Mouse (Mus musculus) brain, embryonic 14.5 days (tissue): ENCODE data around the gene Kcnh1.

ENCODE experiments used
- CTCF ChIP-seq: fragments of 200-500 bp; IDR thresholded peaks from 2 replicates; pipeline ENCODE4 v1.5.1; 2012; ENCODE audit warnings: inconsistent platforms, mild to moderate bottlenecking, moderate library complexity, borderline replicate concordance; ENCODE audit not compliant: insufficient read depth, insufficient read length; ENCODE audit errors: extremely low read depth
- POLR2A ChIP-seq: fragments of 200-500 bp; IDR thresholded peaks from 2 replicates; pipeline ENCODE4 v1.6.1; 2012; ENCODE audit warnings: mild to moderate bottlenecking, inconsistent platforms, borderline replicate concordance; ENCODE audit not compliant: poor library complexity, insufficient read depth, insufficient read length, severe bottlenecking; ENCODE audit errors: extremely low read depth

- TF ChIP-seq CTCF (no peak), POLR2A (no peak)
Measured at GRCm38 (mm10) chr1:192522376-192523178, 332.0 kb downstream of the Kcnh1 start.
